Mouse (Mus musculus) thymus, postnatal 0 days (tissue): ENCODE results near the gene Ccz1. TPM values are rescaled to one million over a fixed set of nuclear protein-coding genes. Genes with fewer than 3 reads are reported as not detected.

Experiments
- DNase-seq: peaks from one replicate; pipeline ENCODE4 v3.0.0-alpha.2; 2015; ENCODE audit warnings: low spot score
- polyA plus RNA-seq: library from polyadenylated mRNA; unstranded; fragments of >200 nt; fragmentation: Nextera tagmentation; extraction: Ambion mirVana; gene quantifications from 2 replicates; pipeline ENCODE4 v1.2.1, GENCODE M21; 2015

The Ccz1 gene
- polyA plus RNA-seq, 1 experiment from 2014 or later: 87.6 TPM

DNA sequence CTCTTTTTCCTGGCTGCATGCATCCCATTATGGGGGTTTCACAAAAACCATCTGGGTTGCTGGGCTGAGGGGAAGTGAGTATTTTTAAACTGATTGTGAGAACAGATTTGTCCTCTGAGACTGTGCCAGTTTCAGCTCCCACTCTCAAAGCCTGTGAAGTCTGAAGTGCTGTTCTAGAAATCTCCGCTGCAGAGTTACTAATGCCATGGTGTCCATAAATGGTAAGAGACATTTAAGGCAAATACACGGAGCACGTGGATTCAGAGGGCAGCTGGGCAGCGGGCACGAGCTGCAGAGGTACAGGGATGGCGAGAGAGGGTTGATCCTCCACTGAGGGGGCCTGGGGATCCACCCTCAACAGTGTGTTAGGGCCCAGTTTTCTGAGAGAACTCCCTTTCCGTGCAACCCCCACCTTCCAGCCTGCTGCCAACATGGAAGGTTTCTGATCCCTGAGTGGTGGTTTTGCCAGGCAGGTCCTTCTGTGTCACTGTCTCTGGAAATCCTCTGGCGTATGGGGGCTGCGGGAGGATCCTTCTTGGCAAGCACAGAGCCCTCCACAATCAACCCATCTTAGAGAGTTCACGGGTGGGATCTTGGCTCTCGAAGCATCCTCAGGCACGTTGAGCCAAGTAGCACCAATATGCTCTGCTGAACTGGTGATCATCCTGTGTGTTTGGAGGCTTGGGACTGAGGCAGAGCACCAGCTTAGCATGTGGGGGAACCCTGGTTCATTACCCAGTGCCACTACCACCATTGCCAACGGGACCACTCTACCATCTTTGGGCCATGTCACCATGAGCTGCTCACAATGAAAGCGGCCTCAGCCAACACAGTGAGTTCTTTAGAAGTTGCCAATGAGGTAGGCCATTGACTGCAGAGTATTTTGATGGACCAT, 71.2 kb downstream of the Ccz1 start:
- no peak for DNase-seq

DNA sequence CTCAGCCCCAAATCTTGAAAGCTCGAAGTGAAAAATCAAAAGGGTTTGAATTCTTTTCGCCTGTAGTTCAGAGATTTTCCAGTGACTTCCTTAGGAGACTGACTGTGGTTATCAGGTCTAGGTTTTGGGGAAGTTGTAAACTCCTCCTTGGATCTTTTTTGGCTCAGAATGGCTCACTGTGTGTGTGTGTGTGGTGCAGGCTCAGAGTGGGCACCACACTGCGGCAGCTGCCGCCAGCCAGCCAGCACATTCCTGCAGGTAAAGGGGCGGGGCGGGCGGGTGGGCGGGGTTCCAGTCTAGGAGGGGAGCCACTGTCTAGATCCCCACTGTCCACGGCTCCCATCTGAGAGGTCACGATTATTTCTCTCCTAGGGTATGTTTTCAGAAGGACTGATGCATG, 73.1 kb downstream of the Ccz1 start:
- DNase-seq: no peak

Other genes starting within 250 kb of the Ccz1 start
- 30.3 and 30.9 TPM in 2 replicates for gene Eif2ak1, start 197.1 kb downstream of the Ccz1 start, polyA plus RNA-seq
- gene Ankrd61, start 117.2 kb downstream of the Ccz1 start, polyA plus RNA-seq: 0.13 and 0.20 TPM in 2 replicates
- gene Aimp2, start 105.0 kb downstream of the Ccz1 start, polyA plus RNA-seq: 83.7 and 88.0 TPM in 2 replicates
- gene Pms2, start 104.9 kb downstream of the Ccz1 start, polyA plus RNA-seq: 25.7 and 28.6 TPM in 2 replicates
- 0.79 and 1.1 TPM in 2 replicates for gene Gm42421, start 86.7 kb downstream of the Ccz1 start, polyA plus RNA-seq
- 0.49 and 0.71 TPM in 2 replicates for gene Rsph10b, start 81.8 kb downstream of the Ccz1 start, polyA plus RNA-seq
- 0.30 and 0.58 TPM in 2 replicates for gene Ocm, start 11.8 kb upstream of the Ccz1 start, polyA plus RNA-seq
- gene Lmtk2, start 85.6 kb upstream of the Ccz1 start, polyA plus RNA-seq: 3.1 and 3.4 TPM in 2 replicates
- gene Bhlha15, start 175.4 kb upstream of the Ccz1 start, polyA plus RNA-seq: 0.05 and 0.13 TPM in 2 replicates
- 37.6 and 51.3 TPM in 2 replicates for gene Tecpr1, start 208.7 kb upstream of the Ccz1 start, polyA plus RNA-seq
- gene Bri3, start 229.6 kb upstream of the Ccz1 start, polyA plus RNA-seq: 83.1 and 87.9 TPM in 2 replicates